Mouse (Mus musculus) adrenal gland, postnatal 4 days (tissue): ENCODE measurements around the gene Gjc2. TPM values are rescaled to one million over a fixed set of nuclear protein-coding genes. Genes with fewer than 3 reads are reported as not detected.

Experiments
- total RNA-seq, 2 experiments: library from RNA; stranded (reverse); gene quantifications; 2 replicates each; pipeline ENCODE4 v1.2.3; 2021

Gjc2 gene
- total RNA-seq, 2 experiments from 2014 or later: 0.59 to 0.62 TPM

Other genes starting within 250 kb of the Gjc2 start
- gene Rnf187, start 244.3 kb downstream of the Gjc2 start, total RNA-seq: 100 to 1,000 TPM; 171 to 181 TPM
- gene Hist3h2ba, start 234.3 kb downstream of the Gjc2 start, total RNA-seq: 10 to 100 TPM; 58.4 to 77.5 TPM
- gene Hist3h2a, start 228.5 kb downstream of the Gjc2 start, total RNA-seq: 10 to 100 TPM; 47.6 to 64.4 TPM
- gene Trim17, start 228.5 kb downstream of the Gjc2 start, total RNA-seq: under 1 TPM; 0.08 to 0.36 TPM
- 10 to 100 TPM; 34.1 to 34.8 TPM for gene Trim11, start 205.1 kb downstream of the Gjc2 start, total RNA-seq
- gene Obscn, start 46.8 kb downstream of the Gjc2 start, total RNA-seq: 10 to 100 TPM in 1 of 2 experiments, 1 to 10 TPM in 1; 9.0 to 22.3 TPM
- gene Iba57, start 19.5 kb downstream of the Gjc2 start, total RNA-seq: 10 to 100 TPM; 17.7 to 18.4 TPM
- gene Guk1, start 9.0 kb upstream of the Gjc2 start, total RNA-seq: 10 to 100 TPM; 58.9 to 62.8 TPM
- 10 to 100 TPM; 52.0 to 57.9 TPM for gene Mrpl55, start 19.3 kb upstream of the Gjc2 start, total RNA-seq
- 10 to 100 TPM; 27.3 to 32.2 TPM for gene 2310033P09Rik, start 25.1 kb upstream of the Gjc2 start, total RNA-seq
- 100 to 1,000 TPM; 375 to 388 TPM for gene Arf1, start 45.1 kb upstream of the Gjc2 start, total RNA-seq
- gene Wnt3a, start 107.5 kb upstream of the Gjc2 start, total RNA-seq: not detected
- 1 to 10 TPM; 1.9 to 2.5 TPM for gene Wnt9a, start 123.7 kb upstream of the Gjc2 start, total RNA-seq
- not detected for gene Prss38, start 192.4 kb upstream of the Gjc2 start, total RNA-seq